Mouse (Mus musculus): ENCODE data around the gene Cmc4.
A peak's percentile ranks its signal among the peaks of the same experiment; 100 is the strongest.

- TF ChIP-seq CTCF (IDR thresholded peaks at IDR 0.05; ENCODE audit: control insufficient read depth, insufficient read depth, insufficient replicate concordance, low read depth, low read length) (no peak), POLR2A (IDR thresholded peaks at IDR 0.05; ENCODE audit: control insufficient read depth, low read depth, low read length) (peak; percentile 58)
These were observed at the start of gene Cmc4, which contains the start of the genes Mtcp1 and Brcc3 for GRCm38 (mm10) chrX:75415936-75416785.
